Mouse (Mus musculus) erythroblast, embryonic 14.5 days (primary cell): Measurements from ENCODE around the gene Erp29.

ENCODE experiments used
- GATA1 ChIP-seq: IDR thresholded peaks from 2 replicates; pipeline ENCODE4 v1.6.1; 2012; ENCODE audit warnings: low read length, inconsistent platforms, mixed read lengths
- TAL1 ChIP-seq: IDR thresholded peaks from 3 replicates; pipeline ENCODE4 v1.6.1; 2012; ENCODE audit warnings: low read length, inconsistent platforms, mixed read lengths

DNA sequence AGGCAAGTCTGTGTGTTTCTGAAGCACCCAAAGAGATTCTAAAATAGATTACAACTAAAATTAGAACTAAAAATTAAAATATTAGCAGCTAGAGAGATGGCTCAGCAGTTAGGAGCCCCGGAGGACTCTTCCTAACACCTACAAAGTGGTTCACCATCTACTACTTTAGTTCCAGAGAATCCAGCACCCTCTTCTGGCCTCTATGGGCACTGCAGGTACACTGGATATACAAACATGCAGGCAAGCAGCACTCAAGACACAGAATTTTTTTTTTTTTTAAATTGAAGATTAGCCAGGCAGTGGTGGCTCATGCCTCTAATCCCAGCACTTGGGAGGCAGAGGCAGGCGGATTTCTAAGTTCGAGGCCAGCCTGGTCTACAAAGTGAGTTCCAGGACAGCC lies 8.8 kb downstream of the Erp29 start:
- TF ChIP-seq GATA1 (no peak), TAL1 (no peak)
